Mouse (Mus musculus) CD8-positive naive resting alpha-beta T cell, adult 2 months (primary cell): ENCODE measurements around the gene Lpin3.

Source experiments
- DNase-seq, 2 experiments: peaks; one replicate each; pipeline ENCODE4 v3.0.0; 2022; ENCODE audit warnings: low read depth in 2 of 2, low spot score in 2 of 2

Gene Lpin3

GRCm38 (mm10) chr2:160932325-160932724 is 51.9 kb downstream of the Lpin3 start:
- no peak for DNase-seq

DNA sequence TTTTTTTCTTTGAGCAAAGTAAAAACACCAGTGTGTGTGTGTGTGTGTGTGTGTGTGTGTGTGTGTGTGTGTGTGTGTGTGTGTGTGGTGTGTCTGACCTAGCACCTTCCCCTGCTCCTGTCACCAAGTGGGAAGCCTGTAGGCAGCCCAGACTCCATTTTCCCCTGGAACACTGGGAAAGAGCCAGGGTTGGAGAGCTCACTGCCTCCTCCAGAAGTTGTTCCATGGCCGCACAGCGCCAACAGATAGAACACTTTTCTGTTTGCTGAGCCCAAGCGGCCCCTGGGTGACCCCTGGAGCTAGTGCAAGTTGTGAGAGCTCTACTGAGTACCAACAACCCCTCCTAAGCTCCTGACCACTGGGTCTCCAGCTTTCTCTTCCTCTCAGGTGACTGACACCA is 52.5 kb downstream of the Lpin3 start:
- no peak for DNase-seq

- DNase-seq, result no peak
Measured at GRCm38 (mm10) chr2:160933890-160934289, 53.4 kb downstream of the Lpin3 start.

DNA sequence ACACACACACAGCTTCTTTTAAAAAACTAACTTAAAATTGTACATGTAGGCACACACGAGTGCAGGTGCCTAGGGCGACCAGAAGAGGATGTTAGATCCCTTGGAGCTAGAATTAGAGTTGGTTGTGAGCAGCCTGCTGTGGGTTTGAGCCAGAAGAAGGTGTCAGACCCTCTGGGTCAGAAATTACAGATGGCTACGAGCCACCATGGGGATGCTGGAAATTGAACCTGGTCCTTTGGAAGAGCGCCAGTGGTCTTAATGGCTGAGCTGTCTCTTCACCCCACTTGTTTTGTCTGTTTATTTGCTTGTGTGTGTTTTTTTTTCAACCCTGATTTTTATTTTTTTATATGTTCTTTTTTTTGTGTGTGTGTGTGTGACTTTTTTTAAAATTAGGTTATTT is 54.0 kb downstream of the Lpin3 start:
- DNase-seq, result no peak

DNA sequence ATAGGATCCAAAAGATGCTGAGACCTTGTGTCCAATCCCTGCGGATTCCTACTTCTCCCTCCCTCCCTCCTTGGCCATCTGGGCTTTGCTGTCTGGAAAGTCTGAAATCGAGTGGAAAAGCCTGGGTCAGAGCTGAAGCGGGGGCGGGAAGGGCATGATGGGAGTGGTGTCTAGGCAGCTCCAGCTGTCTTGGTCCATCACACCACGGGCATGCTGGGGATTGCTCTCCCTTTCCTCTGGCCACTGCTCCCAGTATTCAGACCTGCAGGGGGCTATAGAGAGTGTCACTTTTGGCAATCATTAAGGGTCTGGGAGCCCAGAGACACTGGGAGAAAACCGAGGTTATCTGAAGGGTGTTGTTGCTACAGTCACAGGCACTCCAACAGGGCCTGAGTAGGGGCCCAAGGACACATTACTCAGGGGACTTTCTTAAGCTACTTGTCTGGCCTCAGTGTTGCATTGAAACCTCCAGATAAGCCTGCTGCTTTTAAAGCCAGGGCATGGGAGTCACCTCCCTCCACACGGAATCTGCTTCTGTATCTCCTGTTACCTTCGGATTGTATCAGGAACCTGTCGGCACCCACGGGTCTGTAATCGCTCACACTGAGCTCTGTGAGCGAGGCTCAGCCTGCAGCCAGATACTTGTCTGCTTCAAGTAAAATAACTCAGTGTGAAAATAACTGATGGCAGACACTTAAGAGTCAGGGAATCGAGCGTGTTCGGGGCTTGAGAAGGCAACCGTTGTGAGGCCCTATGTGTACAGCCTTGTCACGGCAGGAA is 60.6 kb downstream of the Lpin3 start:
- no peak for DNase-seq

DNA sequence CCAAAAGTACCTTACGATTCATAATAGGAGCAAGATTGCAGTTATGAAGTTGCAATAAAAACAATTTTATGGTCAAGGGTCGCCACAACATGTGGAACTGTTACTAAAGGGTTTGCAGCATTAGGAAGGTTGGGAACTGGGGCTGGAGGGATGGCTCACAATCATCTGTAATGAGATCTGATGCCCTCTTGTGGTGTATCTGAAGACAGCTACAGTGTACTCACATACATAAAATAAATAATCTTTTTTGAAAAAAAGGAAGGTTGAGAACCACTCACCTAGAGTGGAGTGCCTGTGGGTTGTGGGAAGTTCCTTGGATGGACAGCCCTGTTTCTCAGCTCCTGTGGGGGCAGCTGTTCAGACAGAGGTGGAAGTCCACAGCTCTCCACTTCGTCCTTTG is 62.0 kb downstream of the Lpin3 start:
- no peak for DNase-seq

- no peak for DNase-seq
Measured at GRCm38 (mm10) chr2:160951595-160951994, 71.1 kb downstream of the Lpin3 start.

DNA sequence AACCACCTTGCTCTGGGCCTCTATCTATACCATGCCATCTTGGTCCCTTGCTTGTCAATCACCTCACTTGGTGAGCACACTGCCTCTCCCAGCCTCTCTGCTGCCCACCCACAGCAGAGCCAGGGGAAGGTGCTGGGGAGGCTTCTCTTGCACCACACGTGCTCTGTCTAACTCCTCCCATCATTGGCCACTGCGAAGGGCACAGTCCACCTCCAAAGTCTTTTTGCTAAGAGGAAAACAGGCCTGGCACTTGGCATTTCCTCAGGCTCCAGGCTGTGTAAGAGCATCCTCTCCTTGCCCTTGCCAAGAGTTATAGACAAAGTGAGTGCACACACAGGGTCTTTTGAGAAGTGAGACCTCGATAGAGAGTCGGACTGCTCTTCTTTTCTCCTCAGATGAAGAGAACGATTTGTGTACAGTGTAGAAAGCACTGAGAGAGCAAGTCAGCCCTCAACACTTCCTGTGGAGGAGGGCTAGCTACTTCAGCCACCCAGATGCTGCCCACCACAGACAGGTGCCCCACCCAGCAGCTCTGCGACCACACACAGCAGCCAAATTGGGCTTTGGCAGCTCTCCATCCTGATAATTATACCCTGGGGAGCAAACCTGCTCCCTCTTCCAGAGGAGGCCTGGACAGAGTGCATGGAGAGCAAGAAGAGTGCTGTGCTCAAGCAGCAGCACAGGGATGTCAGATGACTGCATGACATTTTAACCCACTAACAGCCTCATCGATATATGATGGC is 72.8 kb downstream of the Lpin3 start:
- DNase-seq, result no peak

GRCm38 (mm10) chr2:160954541-160954940 is 74.1 kb downstream of the Lpin3 start:
- DNase-seq, result no peak

GRCm38 (mm10) chr2:160955331-160955730 is 74.9 kb downstream of the Lpin3 start:
- no peak for DNase-seq
